Mouse (Mus musculus): ENCODE results near the gene Cldnd1.

GRCm38 (mm10) chr16:58726680-58727476 lies 832 bp upstream of the Cldnd1 start:
- TF ChIP-seq GATA1 (IDR thresholded peaks at IDR 0.05; ENCODE audit: borderline replicate concordance, low read length): no peak
- no peak for TF ChIP-seq FLI1 (IDR thresholded peaks at IDR 0.05; ENCODE audit: low read length)

Measured in megakaryocyte, embryonic 14.5 days (primary cell).